Mouse (Mus musculus): Measurements from ENCODE around the gene Ankrd24.

- no peak for TF ChIP-seq CTCF (IDR thresholded peaks at IDR 0.05; ENCODE audit: low read depth)
- TF ChIP-seq EP300 (IDR thresholded peaks at IDR 0.05; ENCODE audit: low read depth) = no peak
Measured at GRCm38 (mm10) chr10:81644716-81645115, 16.4 kb downstream of the Ankrd24 start.
